Mouse (Mus musculus) kidney, postnatal 0 days (tissue): ENCODE measurements around the gene Prox1. TPM values are rescaled to one million over a fixed set of nuclear protein-coding genes. Genes with fewer than 3 reads are reported as not detected.

ENCODE experiments used
- ATAC-seq: fragments of 200-750 bp; cut with Nextera tagmentation; replicated peaks from 2 replicates; pipeline ENCODE4 v1.8.0; 2017; ENCODE audit warnings: low read depth, moderate number of reproducible peaks, moderate TSS enrichment, moderate library complexity; ENCODE audit not compliant: low FRiP score
- DNase-seq: peaks from one replicate; pipeline ENCODE4 v3.0.0-alpha.2; 2016; ENCODE audit warnings: low spot score
- H3K27ac ChIP-seq: fragments of 300-500 bp; sonication (generic); 2 replicates; pipeline ENCODE4 v1.5.1; 2014; ENCODE audit warnings: mild to moderate bottlenecking
- H3K27me3 ChIP-seq: fragments of 300-500 bp; sonication (generic); 2 replicates; pipeline ENCODE4 v1.6.1; 2014; ENCODE audit warnings: low read length, mixed read lengths; ENCODE audit not compliant: insufficient read depth
- H3K36me3 ChIP-seq: fragments of 300-500 bp; sonication (generic); 2 replicates; pipeline ENCODE4 v1.6.1; 2014; ENCODE audit warnings: low read length, mixed read lengths; ENCODE audit not compliant: insufficient read depth
- H3K4me1 ChIP-seq: fragments of 300-500 bp; sonication (generic); replicated peaks from 2 replicates; pipeline ENCODE4 v1.6.1; 2014; ENCODE audit warnings: antibody characterized with exemption, low read length, mixed read lengths; ENCODE audit not compliant: insufficient read depth
- H3K4me2 ChIP-seq: fragments of 300-500 bp; sonication (generic); 2 replicates; pipeline ENCODE4 v1.6.1; 2014; ENCODE audit warnings: mild to moderate bottlenecking, low read length, moderate library complexity, mixed read lengths
- H3K4me3 ChIP-seq: fragments of 300-500 bp; sonication (generic); replicated peaks from 2 replicates; pipeline ENCODE4 v1.5.1; 2014; ENCODE audit warnings: low read depth, low read length
- H3K9ac ChIP-seq: fragments of 300-500 bp; sonication (generic); 2 replicates; pipeline ENCODE4 v1.6.1; 2014; ENCODE audit warnings: low read depth, low read length
- H3K9me3 ChIP-seq: fragments of 300-500 bp; sonication (generic); replicated peaks from 2 replicates; pipeline ENCODE4 v1.6.1; 2016; ENCODE audit warnings: low read length, inconsistent platforms, mixed read lengths
- CTCF ChIP-seq: IDR thresholded peaks from 2 replicates; pipeline ENCODE4 v1.5.1; 2016; ENCODE audit warnings: antibody characterized with exemption, low read depth, mild to moderate bottlenecking, moderate library complexity
- WGBS: fragments of 180-500 bp; shearing (Covaris S2); extraction: QIAGEN DNeasy Blood & Tissue Kit; methylation state at CpG from one replicate; pipeline ENCODE4 v1.1.7; 2014; 5-methylcytosine and 5-hydroxymethylcytosine counted together
- polyA plus RNA-seq: library from polyadenylated mRNA; unstranded; fragments of >200 nt; fragmentation: Nextera tagmentation; extraction: Ambion mirVana; gene quantifications from 2 replicates; pipeline ENCODE4 v1.2.1, GENCODE M21; 2015

Prox1 gene
- polyA plus RNA-seq, 1 experiment from 2014 or later: 1.3 TPM

GRCm38 (mm10) chr1:190142584-190142983 is 27.9 kb downstream of the Prox1 start:
- Histone ChIP-seq H3K36me3 (no peaks in the 10 kb centered on the region), H3K4me1 (no peaks in the 10 kb centered on the region), H3K27ac (no peak overlapping the region), H3K9ac (no peak overlapping the region), H3K4me3 (no peak overlapping the region), H3K9me3 (no peaks in the 10 kb centered on the region), H3K27me3 (no peaks in the 10 kb centered on the region), H3K4me2 (no peak overlapping the region)
- no peak for TF ChIP-seq CTCF
- no peak for ATAC-seq
- whole genome bisulfite sequencing: 33% methylated on average over 4 of the region's 4 CpGs
- DNase-seq: no peak

- no peak for ATAC-seq
- no peaks in the 10 kb centered on the region for H3K27me3 ChIP-seq
- no peak overlapping the region for H3K9ac ChIP-seq
- H3K27ac ChIP-seq: no peak overlapping the region
- 67% methylated on average over 6 of the region's 6 CpGs for WGBS
- H3K4me3 ChIP-seq: no peak overlapping the region
- H3K4me2 ChIP-seq: no peak overlapping the region
- no peak for DNase-seq
- no peaks in the 10 kb centered on the region for H3K36me3 ChIP-seq
- no peak for TF ChIP-seq CTCF
- no peaks in the 10 kb centered on the region for H3K9me3 ChIP-seq
- no peaks in the 10 kb centered on the region for H3K4me1 ChIP-seq
Measured at GRCm38 (mm10) chr1:190140519-190140918, 30.0 kb downstream of the Prox1 start.

GRCm38 (mm10) chr1:190139711-190140405 is 30.7 kb downstream of the Prox1 start:
- no peaks in the 10 kb centered on the region for H3K36me3 ChIP-seq
- H3K4me2 ChIP-seq: no peak overlapping the region
- TF ChIP-seq CTCF: no peak
- H3K27me3 ChIP-seq: no peaks in the 10 kb centered on the region
- no peaks in the 10 kb centered on the region for H3K4me1 ChIP-seq
- H3K4me3 ChIP-seq: no peak overlapping the region
- H3K27ac ChIP-seq: no peak overlapping the region
- H3K9me3 ChIP-seq: no peaks in the 10 kb centered on the region
- ATAC-seq: no peak
- no peak overlapping the region for H3K9ac ChIP-seq
- WGBS: 73% methylated on average over 13 of the region's 13 CpGs
- no peak for DNase-seq

- no peak for ATAC-seq
- no peak for DNase-seq
- H3K9ac ChIP-seq: no peak overlapping the region
- no peaks in the 10 kb centered on the region for H3K4me1 ChIP-seq
- H3K27ac ChIP-seq: no peak overlapping the region
- H3K27me3 ChIP-seq: no peaks in the 10 kb centered on the region
- WGBS: 88% methylated on average over 10 of the region's 10 CpGs
- H3K9me3 ChIP-seq: no peaks in the 10 kb centered on the region
- TF ChIP-seq CTCF: no peak
- H3K4me3 ChIP-seq: no peak overlapping the region
- H3K4me2 ChIP-seq: no peak overlapping the region
- H3K36me3 ChIP-seq: no peaks in the 10 kb centered on the region
Measured at GRCm38 (mm10) chr1:190137943-190138342, 32.6 kb downstream of the Prox1 start.

GRCm38 (mm10) chr1:190132897-190133296 is 37.6 kb downstream of the Prox1 start:
- no peaks in the 10 kb centered on the region for H3K9me3 ChIP-seq
- H3K9ac ChIP-seq: no peak overlapping the region
- H3K4me2 ChIP-seq: no peak overlapping the region
- H3K4me1 ChIP-seq: no peaks in the 10 kb centered on the region
- H3K4me3 ChIP-seq: no peak overlapping the region
- no peak for TF ChIP-seq CTCF
- DNase-seq (no peak), ATAC-seq (no peak)
- no peak overlapping the region for H3K27ac ChIP-seq
- 88% methylated on average over 4 of the region's 4 CpGs for WGBS
- no peaks in the 10 kb centered on the region for H3K27me3 ChIP-seq
- no peaks in the 10 kb centered on the region for H3K36me3 ChIP-seq

GRCm38 (mm10) chr1:190130888-190131287 is 39.6 kb downstream of the Prox1 start:
- no peak overlapping the region for H3K4me3 ChIP-seq
- H3K9me3 ChIP-seq: no peaks in the 10 kb centered on the region
- no peaks in the 10 kb centered on the region for H3K4me1 ChIP-seq
- TF ChIP-seq CTCF: no peak
- H3K27ac ChIP-seq: no peak overlapping the region
- no peak overlapping the region for H3K9ac ChIP-seq
- H3K36me3 ChIP-seq: no peaks in the 10 kb centered on the region
- DNase-seq (no peak), ATAC-seq (no peak)
- 79% methylated on average over 4 of the region's 4 CpGs for WGBS
- no peaks in the 10 kb centered on the region for H3K27me3 ChIP-seq
- H3K4me2 ChIP-seq: no peak overlapping the region

- Histone ChIP-seq H3K4me2 (no peak overlapping the region), H3K27me3 (no peaks in the 10 kb centered on the region), H3K9ac (no peak overlapping the region), H3K27ac (no peak overlapping the region), H3K9me3 (no peaks in the 10 kb centered on the region), H3K4me3 (no peak overlapping the region), H3K4me1 (no peaks in the 10 kb centered on the region), H3K36me3 (no peaks in the 10 kb centered on the region)
- TF ChIP-seq CTCF: no peak
- no peak for ATAC-seq
- WGBS: 53% methylated on average over 7 of the region's 7 CpGs
- DNase-seq: no peak
Measured at GRCm38 (mm10) chr1:190129553-190129952, 41.0 kb downstream of the Prox1 start.
